Mouse (Mus musculus) testis, adult 2 months (tissue): ENCODE measurements around the gene Tub. TPM values are rescaled to one million over a fixed set of nuclear protein-coding genes. Genes with fewer than 3 reads are reported as not detected.

Experiments
- H3K27ac ChIP-seq: fragments of 200-500 bp; 2 replicates; pipeline ENCODE4 v1.5.1; 2012; ENCODE audit warnings: low read depth, low read length; ENCODE audit not compliant: control insufficient read depth, insufficient read depth
- H3K27me3 ChIP-seq: fragments of 200-500 bp; 2 replicates; pipeline ENCODE4 v1.6.1; 2012; ENCODE audit warnings: mild to moderate bottlenecking, low read length, moderate library complexity; ENCODE audit not compliant: control insufficient read depth, insufficient read depth
- H3K36me3 ChIP-seq: fragments of 200-500 bp; 2 replicates; pipeline ENCODE4 v1.6.1; 2012; ENCODE audit warnings: mild to moderate bottlenecking, low read length; ENCODE audit not compliant: control insufficient read depth, insufficient read depth
- H3K4me1 ChIP-seq: fragments of 200-500 bp; 2 replicates; pipeline ENCODE4 v1.6.1; 2012; ENCODE audit warnings: low read length; ENCODE audit not compliant: control insufficient read depth, insufficient read depth
- H3K4me3 ChIP-seq: fragments of 200-500 bp; 2 replicates; pipeline ENCODE4 v1.5.1; 2012; ENCODE audit warnings: low read depth, mild to moderate bottlenecking, low read length, moderate library complexity, mixed read lengths; ENCODE audit not compliant: control insufficient read depth
- CTCF ChIP-seq: fragments of 200-500 bp; IDR thresholded peaks from 2 replicates; pipeline ENCODE4 v1.5.1; 2012; ENCODE audit warnings: low read depth, mild to moderate bottlenecking, inconsistent platforms, low read length, moderate library complexity; ENCODE audit not compliant: control insufficient read depth, insufficient read depth, insufficient replicate concordance
- POLR2A ChIP-seq: fragments of 200-500 bp; IDR thresholded peaks from 2 replicates; pipeline ENCODE4 v1.6.1; 2012; ENCODE audit warnings: low read depth, mild to moderate bottlenecking, inconsistent platforms, low read length, moderate library complexity; ENCODE audit not compliant: control insufficient read depth
- polyA plus RNA-seq: library from polyadenylated mRNA; depleted of rRNA; stranded (reverse); fragments of >200 nt; gene quantifications from 2 replicates; pipeline ENCODE4 v1.2.3, GENCODE M21; 2012

Gene Tub
- polyA plus RNA-seq, 1 experiment, result 12.5 TPM

- Histone ChIP-seq H3K4me1 (peaks cover 4% of the 10 kb centered on the region), H3K27me3 (no peaks in the 10 kb centered on the region), H3K4me3 (peak overlapping the region; percentile 54), H3K27ac (no peak overlapping the region), H3K36me3 (no peaks in the 10 kb centered on the region)
- TF ChIP-seq CTCF (no peak), POLR2A (no peak)
These were observed 2.7 kb downstream of the Tub start for GRCm38 (mm10) chr7:108952801-108953200.

- Histone ChIP-seq H3K36me3 (no peaks in the 10 kb centered on the region), H3K27ac (no peak overlapping the region), H3K4me3 (peak overlapping the region; percentile 70), H3K4me1 (peaks cover 4% of the 10 kb centered on the region), H3K27me3 (no peaks in the 10 kb centered on the region)
- TF ChIP-seq CTCF, result peak; percentile 64; the same call in 1 of the 2 replicates
- TF ChIP-seq POLR2A, result no peak
These were observed 4.0 kb downstream of the Tub start for GRCm38 (mm10) chr7:108954185-108954584.

- no peak overlapping the region for H3K27ac ChIP-seq
- TF ChIP-seq CTCF, result no peak
- TF ChIP-seq POLR2A, result no peak
- no peaks in the 10 kb centered on the region for H3K4me1 ChIP-seq
- no peaks in the 10 kb centered on the region for H3K27me3 ChIP-seq
- H3K36me3 ChIP-seq, result no peaks in the 10 kb centered on the region
- H3K4me3 ChIP-seq, result no peak overlapping the region
These were observed 7.6 kb downstream of the Tub start for GRCm38 (mm10) chr7:108957734-108958133.

GRCm38 (mm10) chr7:108965968-108966367 is 15.8 kb downstream of the Tub start:
- no peak overlapping the region for H3K4me3 ChIP-seq
- H3K36me3 ChIP-seq, result no peaks in the 10 kb centered on the region
- no peak overlapping the region for H3K27ac ChIP-seq
- H3K4me1 ChIP-seq, result no peaks in the 10 kb centered on the region
- H3K27me3 ChIP-seq, result no peaks in the 10 kb centered on the region
- TF ChIP-seq POLR2A (no peak), CTCF (peak; percentile 17; the same call in 1 of the 2 replicates)

GRCm38 (mm10) chr7:108966742-108967362 is 16.7 kb downstream of the Tub start:
- TF ChIP-seq CTCF (peak; percentile 80; the same call in 1 of the 2 replicates), POLR2A (no peak)
- Histone ChIP-seq H3K27me3 (no peaks in the 10 kb centered on the region), H3K36me3 (no peaks in the 10 kb centered on the region), H3K27ac (no peak overlapping the region), H3K4me3 (no peak overlapping the region), H3K4me1 (no peaks in the 10 kb centered on the region)

GRCm38 (mm10) chr7:108968201-108968600 is 18.1 kb downstream of the Tub start:
- H3K27me3 ChIP-seq, result no peaks in the 10 kb centered on the region
- TF ChIP-seq POLR2A, result no peak
- TF ChIP-seq CTCF, result no peak

GRCm38 (mm10) chr7:108972273-108972672 is 22.1 kb downstream of the Tub start:
- H3K4me1 ChIP-seq, result peaks cover 6% of the 10 kb centered on the region
- H3K4me3 ChIP-seq, result no peak overlapping the region
- no peak overlapping the region for H3K27ac ChIP-seq
- H3K27me3 ChIP-seq, result no peaks in the 10 kb centered on the region
- TF ChIP-seq POLR2A (no peak), CTCF (no peak)
- H3K36me3 ChIP-seq, result no peaks in the 10 kb centered on the region

More at GRCm38 (mm10) chr7:108968201-108968600, 18.1 kb downstream of the Tub start:
- Histone ChIP-seq H3K27ac (no peak overlapping the region), H3K36me3 (no peaks in the 10 kb centered on the region), H3K4me1 (peaks cover 6% of the 10 kb centered on the region), H3K4me3 (no peak overlapping the region)
